ENCODE assay signal across 23 mouse cellular contexts in genomic region chr12:84299265-84299664, GRCm38 (mm10). TPM values are rescaled to one million over a fixed set of nuclear protein-coding genes. Genes with fewer than 3 reads are reported as not detected.
DNase-seq lines count a peak whose midpoint lies in the region; ATAC-seq lines count a peak whose summit lies in the region.
"Had no signal": no experiment of that assay in that cellular context is flagged by ENCODE, and none has a peak within 500 bp of the region (broad histone marks: within the 10 kb centered on the region; RNA-seq: fewer than 3 reads in every experiment).

No protein-coding gene starts in this region.

- peak; percentile 91 for ATAC-seq in erythroblast, adult 5-6 weeks (replicated peaks; ENCODE audit: low FRiP score, poor library complexity, severe bottlenecking)
- peak; percentile 87 for ATAC-seq in liver, embryonic 12.5 days
- peak; percentile 74 for ATAC-seq in liver, embryonic 16.5 days (ENCODE audit: low read depth)
- ATAC-seq in kidney, embryonic 16.5 days (ENCODE audit: low FRiP score, low TSS enrichment) = no peak
- ATAC-seq: forebrain, embryonic 16.5 days had no signal

- peak overlapping the region; percentile 51; the same call in 1 of the 2 replicates for H3K27ac ChIP-seq in liver, embryonic 12.5 days
- H3K27ac ChIP-seq in liver, embryonic 16.5 days (ENCODE audit: low read length) = no peak overlapping the region
- H3K27ac ChIP-seq in kidney, embryonic 16.5 days (ENCODE audit: low read length) = no peak overlapping the region
- H3K27ac ChIP-seq: embryonic facial prominence, embryonic 15.5 days; forebrain, embryonic 12.5 days; gastrocnemius, adult 2 months; heart, embryonic 15.5 days; hindbrain, embryonic 14.5 days had no signal

- H3K9ac ChIP-seq in liver, embryonic 12.5 days = no peak overlapping the region
- H3K9ac ChIP-seq in liver, embryonic 16.5 days (ENCODE audit: low read depth, low read length) = no peak overlapping the region
- H3K9ac ChIP-seq in kidney, embryonic 16.5 days (replicated peaks; ENCODE audit: low read length) = no peak overlapping the region
- H3K9ac ChIP-seq: embryonic facial prominence, embryonic 15.5 days; forebrain, embryonic 12.5 days; heart, embryonic 15.5 days; hindbrain, embryonic 14.5 days had no signal

- peaks cover 9% of the 10 kb centered on the region for H3K4me1 ChIP-seq in liver, embryonic 12.5 days
- peaks cover 6% of the 10 kb centered on the region for H3K4me1 ChIP-seq in liver, embryonic 16.5 days (ENCODE audit: control insufficient read depth, low read depth, low read length)
- no peaks in the 10 kb centered on the region for H3K4me1 ChIP-seq in kidney, embryonic 16.5 days (ENCODE audit: insufficient read depth, low read length)
- H3K4me1 ChIP-seq: embryonic facial prominence, embryonic 15.5 days; forebrain, embryonic 12.5 days; heart, embryonic 15.5 days had no signal

- no peak overlapping the region for H3K4me2 ChIP-seq in liver, embryonic 12.5 days
- H3K4me2 ChIP-seq in liver, embryonic 16.5 days (ENCODE audit: low read depth, low read length) = no peak overlapping the region
- no peak overlapping the region for H3K4me2 ChIP-seq in kidney, embryonic 16.5 days (replicated peaks; ENCODE audit: low read depth, low read length)
- H3K4me2 ChIP-seq: embryonic facial prominence, embryonic 15.5 days; forebrain, embryonic 12.5 days; heart, embryonic 11.5 days; heart, embryonic 15.5 days; hindbrain, embryonic 14.5 days had no signal

- peak; percentile 33 for DNase-seq in c-Kit-negative CD71-positive TER-119-positive erythroid progenitor cells, embryonic 14.5 days (ENCODE audit: low read depth, low spot score)
- no peak for DNase-seq in kidney, postnatal 10 days
- no peak for DNase-seq in ovary, postnatal 36 days (ENCODE audit: low spot score)
- DNase-seq in natural killer cell, adult 2 months (ENCODE audit: low spot score in 2 of 2) = no peak
- DNase-seq: adrenal gland, postnatal 10 days; cerebellum, adult 11 months; cerebellum, adult 8-10 months; cerebellum, postnatal 14 days; embryo, embryonic 11 days; gastrocnemius, adult 2 months; gastrocnemius, postnatal 25 days; heart, adult 18-20 months; heart, postnatal 14 days had no signal

- no peaks in the 10 kb centered on the region for H3K27me3 ChIP-seq in liver, embryonic 12.5 days (replicated peaks)
- H3K27me3 ChIP-seq in liver, embryonic 16.5 days (ENCODE audit: control insufficient read depth, insufficient read depth, low read depth, low read length) = no peaks in the 10 kb centered on the region
- H3K27me3 ChIP-seq in kidney, embryonic 16.5 days (ENCODE audit: insufficient read depth, low read length) = no peaks in the 10 kb centered on the region
- H3K27me3 ChIP-seq: embryonic facial prominence, embryonic 15.5 days; forebrain, embryonic 12.5 days; heart, embryonic 15.5 days had no signal

- no peaks in the 10 kb centered on the region for H3K9me3 ChIP-seq in liver, embryonic 12.5 days (replicated peaks)
- no peaks in the 10 kb centered on the region for H3K9me3 ChIP-seq in liver, embryonic 16.5 days (replicated peaks; ENCODE audit: control insufficient read depth, low read length)
- H3K9me3 ChIP-seq in kidney, embryonic 16.5 days (ENCODE audit: low read length) = no peaks in the 10 kb centered on the region
- H3K9me3 ChIP-seq: embryonic facial prominence, embryonic 15.5 days; forebrain, embryonic 12.5 days; heart, embryonic 15.5 days had no signal

- WGBS in liver, embryonic 12.5 days (ENCODE audit: insufficient replicate concordance) = 75% methylated on average over 2 of the region's 2 CpGs
- WGBS in liver, embryonic 16.5 days (ENCODE audit: insufficient replicate concordance) = 74% methylated on average over 2 of the region's 2 CpGs
- WGBS in kidney, embryonic 16.5 days = 95% methylated on average over 2 of the region's 2 CpGs

- H3K36me3 ChIP-seq in liver, embryonic 12.5 days = peaks cover 90% of the 10 kb centered on the region
- H3K36me3 ChIP-seq in liver, embryonic 16.5 days (ENCODE audit: control insufficient read depth, insufficient read depth) = peaks cover 23% of the 10 kb centered on the region
- H3K36me3 ChIP-seq in kidney, embryonic 16.5 days (ENCODE audit: insufficient read depth, low read length) = peaks cover 31% of the 10 kb centered on the region

- no peak overlapping the region for H3K4me3 ChIP-seq in liver, embryonic 12.5 days
- no peak overlapping the region for H3K4me3 ChIP-seq in liver, embryonic 16.5 days (ENCODE audit: low read depth, low read length)
- no peak overlapping the region for H3K4me3 ChIP-seq in kidney, embryonic 16.5 days (ENCODE audit: low read length)
- H3K4me3 ChIP-seq: embryonic facial prominence, embryonic 15.5 days; forebrain, embryonic 12.5 days; gastrocnemius, adult 2 months; heart, embryonic 15.5 days had no signal

RNA-seq across cellular contexts. Expression of gene Ptgr2, which starts 14.2 kb away (rescaled TPM):
- total RNA-seq in erythroblast, adult 5-6 weeks (2015; ENCODE audit: low replicate concordance) = 8.8 and 19.0 TPM in 2 replicates
- total RNA-seq in erythroblast, adult 5-6 weeks (2017; ENCODE audit: low replicate concordance) = 7.5 and 14.4 TPM in 2 replicates
- 34.9 and 35.0 TPM in 2 replicates for polyA plus RNA-seq in liver, embryonic 12.5 days (2016; fragmentation: Nextera tagmentation; extraction: Ambion mirVana)
- polyA plus RNA-seq in liver, embryonic 16.5 days (2015; fragmentation: Nextera tagmentation; extraction: Ambion mirVana) = 22.8 and 25.2 TPM in 2 replicates
- polyA plus RNA-seq in kidney, embryonic 16.5 days (2015; fragmentation: Nextera tagmentation; extraction: Ambion mirVana) = 32.5 and 34.8 TPM in 2 replicates

RNA-seq across cellular contexts. Expression of gene Zfp410, which starts 17.4 kb away (rescaled TPM):
- total RNA-seq in erythroblast, adult 5-6 weeks (2015; ENCODE audit: low replicate concordance) = 20.2 and 28.4 TPM in 2 replicates
- 25.0 and 32.6 TPM in 2 replicates for total RNA-seq in erythroblast, adult 5-6 weeks (2017; ENCODE audit: low replicate concordance)
- 51.0 and 51.9 TPM in 2 replicates for polyA plus RNA-seq in liver, embryonic 12.5 days (2016; fragmentation: Nextera tagmentation; extraction: Ambion mirVana)
- polyA plus RNA-seq in liver, embryonic 16.5 days (2015; fragmentation: Nextera tagmentation; extraction: Ambion mirVana) = 32.3 and 36.2 TPM in 2 replicates
- 85.5 and 93.7 TPM in 2 replicates for polyA plus RNA-seq in kidney, embryonic 16.5 days (2015; fragmentation: Nextera tagmentation; extraction: Ambion mirVana)
